Mouse (Mus musculus) testis, postnatal 14 days (tissue): ENCODE results near the gene Smarcad1.
A peak's percentile ranks its signal among the peaks of the same experiment; 100 is the strongest.
"Not testable (repeated sequence)": the region's sequence is repeated elsewhere in the genome, so short reads cannot be mapped to it uniquely, and the experiment has no call there.

Experiments
- DNase-seq: peaks from one replicate; pipeline ENCODE4 v3.0.0; 2021; ENCODE audit warnings: low spot score

Smarcad1 gene

DNA sequence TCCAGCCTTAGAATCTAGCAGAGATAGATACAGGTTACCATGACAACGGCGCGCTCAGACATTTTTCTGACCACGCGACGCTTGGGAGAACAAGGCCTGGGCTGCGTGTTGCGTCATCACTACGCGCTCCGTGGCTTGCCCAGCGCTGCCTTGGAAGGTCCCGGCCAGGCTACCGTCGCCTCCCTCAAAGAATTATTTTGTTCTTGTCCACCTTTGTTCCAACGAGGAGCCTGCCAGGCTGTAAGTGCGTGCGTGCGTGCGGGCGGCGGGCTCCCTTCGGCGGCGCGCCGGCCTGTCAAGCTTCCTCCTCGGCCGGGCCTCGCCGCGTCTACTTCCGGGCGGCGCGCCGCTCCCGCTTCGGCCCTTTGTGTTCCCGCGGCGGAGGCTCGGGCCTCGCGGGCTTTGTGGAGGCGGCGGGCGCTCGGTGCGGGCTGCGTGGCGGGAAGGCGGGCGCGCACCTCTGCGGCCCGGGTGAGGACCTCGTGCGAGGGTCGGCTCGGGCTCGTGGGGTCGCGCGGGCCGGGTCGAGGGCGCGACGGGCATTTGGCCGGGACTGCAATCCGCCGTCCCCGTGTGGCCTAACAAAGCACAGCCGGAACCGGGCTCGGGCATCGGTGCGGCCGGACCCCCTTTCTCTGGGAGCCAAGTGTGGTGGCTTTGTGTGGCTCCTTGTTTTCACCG lies at the start of gene Smarcad1:
Gene Smarcad1 (plus strand): TSS at position 93 of the 681 bp plus-strand sequence.
- peak; percentile 92 for DNase-seq

DNA sequence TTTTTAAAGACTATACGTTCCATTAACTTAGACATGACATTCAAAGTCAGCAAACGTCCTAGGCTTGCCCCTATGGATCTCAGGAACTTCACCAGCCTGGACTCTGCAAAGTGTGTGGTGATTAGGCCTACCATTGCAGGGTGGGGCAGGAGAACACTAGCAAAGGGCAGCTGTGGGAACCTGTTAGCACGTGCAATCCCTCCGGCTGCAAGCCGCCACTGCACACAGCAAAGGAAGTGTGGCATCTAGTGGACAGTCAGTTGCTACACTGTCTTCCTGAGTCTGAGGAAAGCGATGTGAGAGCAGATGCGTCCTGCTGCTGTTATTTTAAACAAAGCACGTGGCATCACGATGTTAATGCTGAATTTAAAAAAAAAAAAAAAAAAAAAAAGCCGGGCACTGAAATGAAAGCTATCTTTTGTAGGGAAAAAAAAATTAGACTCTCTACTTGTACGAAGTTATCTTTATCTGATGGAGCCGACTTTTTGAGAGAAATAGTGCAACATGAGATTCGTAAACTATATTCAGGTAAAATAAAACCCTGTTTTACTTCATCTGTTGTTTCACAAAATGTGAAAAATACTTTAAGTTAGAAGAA lies 45.5 kb upstream of the Smarcad1 start:
- DNase-seq = no peak

DNA sequence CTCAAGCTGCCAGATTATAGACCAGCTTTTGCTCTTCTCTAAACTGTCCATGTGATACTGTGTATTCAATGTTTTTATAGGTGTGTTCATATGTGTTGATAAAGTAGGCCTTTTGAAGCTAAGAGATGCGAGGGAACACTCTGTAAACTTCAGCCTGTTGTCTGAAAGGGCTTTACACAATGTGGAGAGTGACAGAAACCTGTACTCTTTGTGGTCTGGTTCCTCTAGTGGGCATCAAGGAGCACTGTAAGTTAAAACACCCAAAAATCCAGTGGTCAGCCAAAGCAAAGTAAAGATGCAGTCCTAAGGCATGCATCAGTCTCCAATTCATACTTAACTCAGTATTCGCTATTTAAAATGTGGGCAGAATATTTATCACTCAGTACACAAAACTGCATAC lies 44.6 kb upstream of the Smarcad1 start:
- no peak for DNase-seq

DNA sequence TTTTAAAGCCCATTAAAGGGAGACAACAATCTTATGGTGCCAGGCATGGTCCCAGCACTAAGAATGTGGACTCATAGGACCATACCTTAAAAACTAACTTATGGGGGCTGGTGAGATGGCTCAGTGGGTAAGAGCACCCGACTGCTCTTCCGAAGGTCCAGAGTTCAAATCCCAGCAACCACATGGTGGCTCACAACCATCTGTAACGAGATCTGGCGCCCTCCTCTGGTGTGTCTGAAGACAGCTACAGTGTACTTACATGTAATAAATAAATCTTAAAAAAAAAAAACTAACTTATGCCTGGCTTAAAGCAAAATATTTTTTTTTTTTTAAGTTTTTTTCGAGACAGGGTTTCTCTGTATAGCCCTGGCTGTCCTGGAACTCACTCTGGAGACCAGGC lies 41.6 kb upstream of the Smarcad1 start:
- not testable (repeated sequence) for DNase-seq

DNA sequence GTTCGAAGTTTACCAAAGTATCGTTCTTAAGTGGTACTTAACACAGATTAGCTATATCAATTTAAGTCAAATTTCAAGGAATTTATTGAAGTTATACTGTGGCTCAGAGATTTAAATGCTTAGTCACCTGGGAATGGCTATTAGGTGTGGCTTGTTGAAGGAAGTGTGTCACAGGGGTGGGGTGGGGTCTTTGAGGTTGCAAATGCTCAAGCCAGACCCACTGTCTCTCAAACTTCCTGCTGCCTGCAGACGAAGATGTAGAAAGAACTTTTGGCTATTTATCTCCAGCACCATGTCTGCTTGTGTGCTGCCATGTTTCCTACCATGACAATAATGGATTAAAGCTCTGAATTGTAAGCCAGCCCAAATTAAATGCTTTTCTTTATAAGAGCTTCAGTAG lies 40.2 kb upstream of the Smarcad1 start:
- no peak for DNase-seq

DNA sequence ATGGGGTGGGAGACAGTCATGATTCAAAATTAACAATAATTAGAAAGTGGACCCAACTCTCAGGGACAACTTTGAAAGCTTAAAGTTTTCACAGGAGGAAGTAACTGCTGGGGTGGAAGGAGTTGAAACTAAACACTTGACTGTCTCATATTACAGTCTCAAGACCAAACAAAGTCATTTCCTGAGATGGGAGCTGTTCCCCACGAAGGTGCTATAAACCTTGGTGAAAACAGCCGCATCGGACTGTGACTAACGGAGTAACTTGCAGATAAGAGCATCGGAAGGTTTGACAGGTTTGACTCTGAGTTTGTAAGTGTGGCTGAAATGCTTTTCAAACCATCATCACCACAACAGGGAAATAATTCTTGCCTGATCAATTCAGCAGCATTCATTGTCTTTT lies 33.5 kb upstream of the Smarcad1 start:
- DNase-seq = no peak

DNA sequence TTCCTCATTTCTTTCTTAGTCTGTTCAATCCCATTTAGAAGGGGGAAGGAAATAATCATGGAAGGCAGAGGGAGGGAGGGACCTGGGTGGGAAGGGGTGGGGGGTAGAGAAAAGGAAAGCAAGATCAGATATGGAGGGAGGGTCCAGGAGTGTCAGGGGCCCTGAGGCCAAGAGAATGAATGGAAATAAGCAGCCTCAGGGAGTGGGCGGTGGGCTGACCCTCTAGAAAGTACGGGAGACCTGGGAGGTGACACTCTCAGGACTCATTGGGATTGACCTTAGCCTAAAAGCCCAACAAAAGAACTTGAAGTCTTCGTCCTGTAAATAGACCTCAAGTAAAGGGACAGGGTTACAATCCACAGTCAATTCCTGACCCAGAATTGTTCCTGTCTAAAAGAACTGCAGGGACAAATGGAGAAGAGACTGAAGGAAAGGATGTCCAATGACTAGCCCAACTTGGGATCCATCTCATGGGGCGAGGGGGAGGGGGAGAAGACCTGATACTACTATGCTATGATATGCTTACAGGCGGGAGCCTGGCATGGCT lies 30.9 kb upstream of the Smarcad1 start:
- DNase-seq = no peak

DNA sequence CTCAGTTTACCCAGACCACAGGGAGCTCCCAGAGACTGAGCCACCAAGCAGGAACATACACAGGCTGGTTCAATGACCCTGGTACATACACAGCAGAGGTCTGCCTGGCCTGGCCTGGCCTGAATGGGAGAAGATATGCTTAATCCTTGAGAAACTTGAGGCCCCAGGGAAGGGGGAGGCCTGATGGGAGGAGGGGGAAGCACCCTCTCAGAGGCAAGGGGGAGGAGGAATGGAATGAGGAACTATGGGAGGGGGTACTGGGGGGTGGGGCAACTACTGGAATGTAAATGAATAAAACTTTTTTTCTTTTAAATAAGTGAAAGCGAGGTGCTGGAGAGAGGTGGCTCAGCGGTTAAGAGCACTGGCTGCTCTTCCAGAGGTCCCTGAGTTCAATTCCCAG lies 30.2 kb upstream of the Smarcad1 start:
- DNase-seq = no peak

DNA sequence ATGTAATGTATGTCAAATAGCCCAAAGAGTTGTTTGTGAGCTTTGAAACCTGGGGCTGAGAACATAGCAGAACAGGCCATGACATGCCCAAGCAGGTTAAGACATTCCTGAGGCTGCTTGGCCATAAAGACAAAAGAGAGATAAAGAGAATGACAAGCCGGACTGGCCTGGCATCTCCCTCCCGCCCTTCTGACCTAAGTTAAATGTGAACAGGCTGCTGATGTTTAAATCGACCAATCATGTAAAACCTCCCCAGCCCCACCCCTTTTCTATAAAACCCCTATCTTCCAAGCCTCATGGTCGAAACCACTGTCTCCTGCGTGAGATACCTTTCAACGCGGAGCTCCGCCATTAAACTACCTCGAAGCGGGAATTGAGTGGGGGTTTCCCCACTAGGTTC lies 24.8 kb upstream of the Smarcad1 start:
- DNase-seq = no peak

DNA sequence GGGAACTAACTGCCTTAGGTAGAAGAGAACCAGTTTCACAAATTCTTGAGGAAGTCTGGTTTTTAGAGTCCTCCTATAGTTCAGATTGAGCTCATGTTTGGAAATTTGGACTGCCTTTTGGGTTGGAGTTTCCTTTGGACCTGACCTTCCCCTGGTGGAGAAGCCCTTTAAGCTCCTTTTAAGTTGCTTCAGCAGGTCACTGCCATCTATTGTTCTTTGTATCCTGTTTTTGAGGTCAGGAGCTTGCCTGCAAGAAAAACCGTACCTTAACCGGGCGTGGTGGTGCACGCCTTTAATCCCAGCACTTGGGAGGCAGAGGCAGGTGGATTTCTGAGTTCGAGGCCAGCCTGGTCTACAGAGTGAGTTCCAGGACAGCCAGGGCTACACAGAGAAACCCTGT lies 23.4 kb upstream of the Smarcad1 start:
- DNase-seq = not testable (repeated sequence)

DNA sequence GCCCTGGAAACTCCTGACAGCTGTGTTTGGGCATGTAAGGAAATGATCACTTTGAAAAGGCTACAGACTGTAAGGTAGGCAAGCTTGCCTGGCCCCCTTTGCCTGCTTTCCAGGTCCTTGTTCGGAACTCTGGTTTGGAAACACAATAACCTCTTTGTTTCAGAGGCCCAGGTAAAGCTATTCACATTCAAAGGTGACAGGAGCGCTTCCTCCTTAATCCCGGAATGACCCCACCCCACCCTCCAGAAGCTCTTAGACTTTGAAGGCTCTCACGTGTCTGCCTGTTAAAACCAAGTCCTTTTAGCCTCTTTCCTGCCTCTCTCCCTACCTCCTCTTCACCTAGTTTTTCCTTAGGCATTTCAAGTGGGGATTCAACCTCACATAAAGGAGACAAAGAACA lies 20.5 kb upstream of the Smarcad1 start:
- DNase-seq = no peak

DNA sequence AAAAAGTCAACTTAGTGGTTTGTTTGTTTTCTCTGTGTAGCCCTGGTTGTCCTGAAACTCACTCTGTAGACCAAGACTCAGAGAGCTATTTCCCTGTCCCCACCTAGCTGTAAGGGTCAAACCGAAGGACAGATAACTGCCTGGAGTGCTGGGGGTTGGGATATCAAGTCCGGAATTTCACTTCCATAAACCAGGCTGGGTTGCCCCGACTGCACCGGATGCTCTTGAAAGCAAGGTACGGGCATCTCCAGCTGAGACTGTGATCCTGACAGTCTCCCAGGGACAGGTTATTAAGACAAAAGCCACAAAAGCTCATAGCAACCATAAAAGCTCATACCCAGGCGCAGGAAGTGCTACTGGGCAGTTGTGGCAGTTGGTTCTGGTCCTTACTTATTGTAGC lies 19.3 kb upstream of the Smarcad1 start:
- DNase-seq = no peak

DNA sequence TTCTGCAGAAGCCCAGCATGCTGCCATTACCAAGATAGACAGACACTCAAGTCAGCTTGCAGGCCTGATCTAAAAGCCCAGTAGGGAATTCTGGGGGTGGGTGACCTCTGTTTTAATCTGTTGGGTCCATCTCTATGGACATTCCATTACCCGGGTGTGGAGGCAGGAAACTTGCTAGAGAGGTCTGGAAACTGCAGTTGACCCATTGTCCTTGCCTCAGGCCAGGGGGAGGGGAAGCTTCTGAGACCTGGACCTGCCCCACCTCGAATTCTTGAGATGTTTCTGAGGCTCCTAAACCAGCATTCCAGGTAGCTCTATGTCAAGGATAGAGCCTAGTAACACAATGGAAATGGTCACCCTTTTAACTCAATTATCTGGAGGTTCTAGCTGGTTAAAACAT lies 17.7 kb upstream of the Smarcad1 start:
- DNase-seq = no peak

DNA sequence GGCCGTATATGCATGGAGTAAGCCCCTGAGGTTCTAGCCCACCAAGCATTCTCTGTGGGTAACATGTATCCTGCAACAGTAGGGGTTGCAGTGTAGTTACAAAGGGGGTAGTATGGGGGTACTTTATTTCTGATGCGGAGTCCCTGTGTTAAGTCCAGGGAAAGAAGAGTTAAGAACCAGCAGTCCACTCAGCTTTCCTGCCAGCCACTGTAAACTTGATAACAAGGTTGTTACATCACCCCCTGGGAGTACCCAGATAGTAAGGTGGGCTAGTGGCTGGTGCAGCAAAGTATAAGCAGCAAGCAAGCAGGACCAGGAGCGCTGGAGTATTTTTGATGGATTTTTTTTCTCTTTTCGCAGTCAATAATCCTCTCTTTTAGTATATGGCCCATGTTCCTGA lies 17.3 kb upstream of the Smarcad1 start:
- no peak for DNase-seq

DNA sequence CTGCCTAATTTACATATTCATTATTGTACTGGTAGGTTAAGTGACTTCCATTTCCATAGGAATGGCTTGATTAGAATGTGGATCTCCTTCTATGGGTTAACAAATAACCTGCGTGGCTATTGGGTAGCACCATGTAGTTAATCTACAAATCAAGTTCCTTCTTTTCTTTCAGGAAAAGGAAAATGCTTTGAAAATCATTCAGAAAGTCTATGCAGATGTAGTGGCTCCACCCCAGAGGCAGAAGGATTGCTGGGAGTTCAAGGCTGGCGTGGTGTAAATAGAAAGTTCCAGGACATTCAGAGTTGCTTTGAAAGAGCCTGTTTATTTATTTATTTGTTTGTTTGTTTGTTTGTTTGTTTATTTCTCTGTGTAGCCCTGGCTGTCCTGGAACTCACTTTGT lies 7.7 kb upstream of the Smarcad1 start:
- DNase-seq = no peak

DNA sequence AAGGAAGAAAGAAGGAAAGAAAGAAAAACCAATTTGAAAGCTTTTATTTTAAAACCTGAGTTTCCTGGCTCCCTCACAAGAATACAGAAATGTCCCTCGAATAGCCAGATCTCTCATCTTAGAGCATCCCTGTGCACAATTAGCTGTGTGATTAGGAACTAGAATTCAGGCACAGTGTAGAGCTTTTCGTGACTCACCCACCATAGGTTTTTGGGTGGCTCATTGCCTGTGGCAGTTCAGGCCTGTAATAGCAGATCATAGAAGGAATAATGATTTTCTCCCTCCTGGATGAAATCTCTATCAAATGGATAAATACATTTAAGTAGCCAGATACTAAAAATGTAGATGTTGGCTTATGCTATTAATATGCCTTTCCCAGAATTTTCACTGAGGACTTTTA lies 6.9 kb upstream of the Smarcad1 start:
- DNase-seq = no peak

DNA sequence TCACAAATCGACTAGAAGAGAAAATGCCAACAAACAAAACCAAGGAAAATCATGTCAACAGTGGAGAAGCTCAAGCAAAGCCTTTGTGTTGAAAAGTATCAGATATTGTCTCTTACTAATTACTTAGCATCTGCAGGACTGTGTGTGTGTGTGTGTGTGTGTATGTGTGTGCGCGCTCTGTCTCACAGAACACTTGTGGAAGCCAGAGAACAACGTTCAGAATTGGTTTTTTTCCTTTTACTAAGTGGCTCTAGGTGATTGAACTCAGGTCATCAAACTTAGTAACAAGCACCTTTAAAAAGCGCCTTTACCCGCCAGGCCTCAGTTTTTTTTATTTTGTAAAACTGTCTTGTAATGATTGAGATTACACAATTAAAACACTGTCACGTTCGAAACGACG lies 451 bp upstream of the Smarcad1 start:
- DNase-seq = no peak

DNA sequence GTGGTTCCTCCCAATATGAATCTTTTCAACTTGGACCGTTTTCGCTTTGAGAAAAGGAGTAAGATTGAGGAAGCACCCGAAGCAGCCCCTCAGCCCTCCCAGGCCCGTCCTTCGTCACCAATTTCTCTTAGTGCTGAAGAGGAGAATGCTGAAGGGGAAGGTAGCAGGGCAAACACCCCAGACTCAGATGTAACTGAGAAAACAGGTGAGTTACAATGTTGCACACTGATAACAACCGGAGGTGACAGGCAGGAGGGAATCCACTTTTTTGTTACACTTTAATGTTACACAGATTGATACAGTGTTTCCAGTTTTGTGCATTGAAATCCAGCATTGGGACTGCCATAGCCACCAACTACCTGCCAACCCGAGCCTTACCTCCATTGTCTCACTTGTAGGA lies 858 bp downstream of the Smarcad1 start:
- peak; percentile 74 for DNase-seq

DNA sequence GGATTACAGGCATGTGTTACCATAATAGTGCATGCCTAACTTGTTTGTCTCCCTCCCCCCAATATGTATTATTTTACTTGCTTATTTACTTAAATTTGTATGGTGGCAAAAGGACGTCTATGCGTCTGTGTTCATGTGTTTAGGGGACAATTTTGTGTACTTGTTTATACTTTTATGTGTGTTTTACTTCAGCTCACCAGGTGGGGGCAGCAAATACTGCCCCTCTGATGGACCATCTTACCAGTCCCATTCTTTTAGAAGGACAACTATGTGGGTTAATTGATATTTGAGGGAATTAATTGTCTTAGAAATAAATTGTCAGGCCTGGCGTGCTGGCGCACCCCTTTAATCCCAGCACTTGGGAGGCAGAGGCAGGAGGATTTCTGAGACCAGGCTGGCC lies 6.7 kb downstream of the Smarcad1 start:
- no peak for DNase-seq

DNA sequence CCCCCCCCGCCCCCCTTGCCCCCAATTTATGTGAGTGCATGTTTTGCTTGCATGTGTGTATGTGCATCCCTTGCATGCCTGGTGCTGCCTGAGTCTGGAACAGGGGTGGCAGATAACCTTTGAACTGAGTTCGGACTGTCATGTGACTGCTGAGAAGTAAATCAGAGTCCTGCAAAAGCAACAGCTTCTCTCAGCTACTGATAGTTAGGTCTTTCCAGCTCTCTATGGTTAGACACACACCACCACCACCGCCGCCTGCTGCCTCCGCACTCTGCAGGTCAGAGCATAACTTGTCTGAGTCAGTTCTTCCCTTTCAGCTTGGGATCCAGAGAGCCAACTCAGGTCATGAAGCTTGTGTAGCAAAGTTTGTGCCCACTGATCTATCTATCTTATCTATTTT lies 14.2 kb downstream of the Smarcad1 start:
- no peak for DNase-seq

DNA sequence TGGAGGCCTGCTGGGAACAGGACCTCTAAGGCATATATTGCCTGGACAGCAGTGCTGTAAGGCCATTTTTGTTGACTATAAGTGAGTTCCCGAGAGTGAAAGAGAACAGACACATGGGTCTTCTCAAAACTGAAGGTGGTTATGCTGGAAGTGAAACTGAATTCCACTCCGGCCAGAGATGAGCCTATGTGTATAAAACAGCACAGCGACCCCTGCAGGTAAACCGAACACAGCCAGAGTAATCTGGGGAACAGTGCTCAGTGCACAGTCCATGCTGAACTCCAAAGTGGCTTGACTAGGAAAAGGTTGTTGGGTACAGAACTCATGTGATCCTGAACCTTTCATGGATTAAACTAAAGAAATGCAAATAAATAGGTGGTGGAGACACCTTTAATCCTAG lies 14.8 kb downstream of the Smarcad1 start:
- DNase-seq = not testable (repeated sequence)

DNA sequence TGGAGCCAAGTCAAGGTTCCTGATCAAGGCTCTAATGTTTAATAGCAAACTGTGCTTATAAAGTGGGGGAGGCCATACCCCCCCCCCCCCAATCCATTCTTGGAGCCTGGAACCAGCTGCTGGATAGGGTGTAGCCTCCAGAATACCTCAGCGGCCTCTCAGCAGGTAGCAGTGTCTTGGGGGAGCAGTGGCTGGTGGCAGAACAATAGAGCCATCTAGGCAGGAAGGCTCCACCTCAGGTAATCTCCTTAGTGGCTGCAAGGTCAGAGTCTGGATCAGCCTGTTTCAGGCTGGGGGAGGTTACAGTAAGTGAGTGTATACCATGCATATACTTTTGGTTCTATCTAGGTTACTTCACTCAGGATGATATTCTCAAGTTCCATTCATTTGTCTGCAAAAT lies 18.7 kb downstream of the Smarcad1 start:
- DNase-seq = no peak

DNA sequence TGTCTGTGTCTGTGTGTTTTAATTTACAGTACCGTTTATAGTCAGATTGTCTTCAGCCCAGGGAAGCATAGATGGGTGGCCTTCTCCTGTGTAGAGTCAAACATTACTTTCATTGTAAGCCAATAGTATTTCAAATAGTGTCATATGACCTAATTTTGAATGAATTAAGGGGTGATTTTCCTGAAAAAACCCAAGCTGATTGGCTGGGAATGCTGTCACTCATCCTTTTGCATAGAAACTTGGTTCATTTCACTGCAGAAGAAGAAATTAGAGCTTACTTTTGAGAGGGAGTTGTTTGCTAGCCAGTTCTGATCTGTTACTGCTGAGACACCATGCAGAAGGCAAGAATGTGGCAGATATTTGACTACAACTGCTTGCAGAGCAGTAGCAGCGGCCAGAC lies 32.8 kb downstream of the Smarcad1 start:
- DNase-seq = no peak

DNA sequence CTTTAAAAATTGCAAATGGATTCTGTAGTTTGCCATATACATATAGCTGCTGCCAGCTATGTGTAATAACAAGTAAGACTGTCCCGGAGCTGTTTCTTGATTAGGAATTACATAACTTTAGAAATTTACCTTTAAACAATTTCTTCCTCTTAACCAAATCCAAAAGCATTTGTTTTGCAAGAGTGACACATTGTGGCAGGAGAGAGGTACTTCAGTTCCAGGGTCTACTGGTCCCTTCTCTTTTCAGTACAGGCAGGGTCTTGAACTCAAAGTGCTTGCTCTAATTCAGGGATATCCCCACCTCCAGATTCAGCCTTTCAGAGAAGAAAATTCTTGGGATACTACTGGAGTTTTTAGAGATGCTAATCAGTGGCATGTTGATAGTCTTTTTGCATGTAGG lies 36.8 kb downstream of the Smarcad1 start:
- no peak for DNase-seq
